Mouse (Mus musculus) heart, postnatal 0 days (tissue): ENCODE data around the gene Cnpy1.

Experiments used
- CTCF ChIP-seq: IDR thresholded peaks from 2 replicates; pipeline ENCODE4 v1.5.1; 2016; ENCODE audit warnings: antibody characterized with exemption, control low read depth, low read depth
- EP300 ChIP-seq: IDR thresholded peaks from 2 replicates; pipeline ENCODE4 v1.6.1; 2016; ENCODE audit warnings: antibody characterized with exemption, low read depth

- TF ChIP-seq CTCF (no peak), EP300 (no peak)
Measured at GRCm38 (mm10) chr5:28172921-28173670, 72.5 kb downstream of the Cnpy1 start.
